14 mouse cellular contexts compared by ENCODE assay signal in genomic region chr2:150673929-150674328, GRCm38 (mm10). TPM values are rescaled to one million over a fixed set of nuclear protein-coding genes. Genes with fewer than 3 reads are reported as not detected.
DNase-seq lines count a peak whose midpoint lies in the region; ATAC-seq lines count a peak whose summit lies in the region.
"Had no signal": no experiment of that assay in that cellular context is flagged by ENCODE, and none has a peak within 500 bp of the region (broad histone marks: within the 10 kb centered on the region; RNA-seq: fewer than 3 reads in every experiment).

No protein-coding gene starts in this region.

- no peak overlapping the region for H3K27ac ChIP-seq in midbrain, embryonic 11.5 days (ENCODE audit: low read depth, low read length)
- H3K27ac ChIP-seq in midbrain, embryonic 10.5 days (replicated peaks) = no peak overlapping the region

- H3K4me3 ChIP-seq in midbrain, embryonic 11.5 days (ENCODE audit: low read depth, low read length) = no peak overlapping the region
- no peak overlapping the region for H3K4me3 ChIP-seq in midbrain, embryonic 10.5 days

- H3K9ac ChIP-seq in midbrain, embryonic 11.5 days (ENCODE audit: low read length) = no peak overlapping the region

- ATAC-seq in midbrain, embryonic 11.5 days (ENCODE audit: low FRiP score) = no peak; the same call in 1 of the 2 replicates
- peak; percentile 76 for ATAC-seq in granulocyte monocyte progenitor cell, adult 5-6 weeks (replicated peaks; ENCODE audit: poor library complexity, severe bottlenecking)
- ATAC-seq: inflammation-experienced regulatory T-cells, adult 6 months had no signal

- H3K9me3 ChIP-seq in midbrain, embryonic 11.5 days (ENCODE audit: control insufficient read depth, low read length) = no peaks in the 10 kb centered on the region
- H3K9me3 ChIP-seq in midbrain, embryonic 10.5 days (replicated peaks) = no peaks in the 10 kb centered on the region

- H3K36me3 ChIP-seq in midbrain, embryonic 11.5 days (ENCODE audit: control insufficient read depth, insufficient read depth, low read length) = no peaks in the 10 kb centered on the region
- H3K36me3 ChIP-seq in midbrain, embryonic 10.5 days = no peaks in the 10 kb centered on the region

- peak; percentile 68 for DNase-seq in midbrain, embryonic 11.5 days (ENCODE audit: low spot score, missing footprints)
- no peak for DNase-seq in midbrain, embryonic 10.5 days (ENCODE audit: low spot score)
- peak; percentile 52 to 67 for DNase-seq in lung, postnatal 4 days
- DNase-seq in spleen, postnatal 4 days (ENCODE audit: low spot score in 2 of 2) = peak; percentile 55 to 71
- no peak for DNase-seq in ovary, postnatal 36 days (ENCODE audit: low spot score)
- no peak for DNase-seq in kidney, adult 11 months
- DNase-seq: adrenal gland, adult 8-10 months; cerebellum, postnatal 14 days; right cerebral cortex, postnatal 25 days; thymus, adult 2 months had no signal

- 89% methylated on average over 11 of the region's 11 CpGs for WGBS in midbrain, embryonic 11.5 days
- 87% methylated on average over 11 of the region's 11 CpGs for WGBS in midbrain, embryonic 10.5 days

- H3K4me2 ChIP-seq in midbrain, embryonic 11.5 days = no peak overlapping the region

- H3K4me1 ChIP-seq in midbrain, embryonic 11.5 days (ENCODE audit: control insufficient read depth, insufficient read depth, low read length) = no peaks in the 10 kb centered on the region
- peaks cover 3% of the 10 kb centered on the region; the same call in 1 of the 2 replicates for H3K4me1 ChIP-seq in midbrain, embryonic 10.5 days

- no peaks in the 10 kb centered on the region; the same call in 1 of the 2 replicates for H3K27me3 ChIP-seq in midbrain, embryonic 11.5 days (ENCODE audit: control insufficient read depth, insufficient read depth, low read length)
- H3K27me3 ChIP-seq in midbrain, embryonic 10.5 days (ENCODE audit: low read depth, poor library complexity, severe bottlenecking) = peaks cover 22% of the 10 kb centered on the region

RNA-seq across cellular contexts. Expression of gene Acss1, which starts 5.6 kb away (rescaled TPM):
- polyA plus RNA-seq in midbrain, embryonic 11.5 days (2014; fragmentation: Nextera tagmentation; extraction: Ambion mirVana) = 20.5 and 21.5 TPM in 2 replicates
- polyA plus RNA-seq in midbrain, embryonic 10.5 days (2016; fragmentation: Nextera tagmentation; extraction: Ambion mirVana) = 9.2 and 20.5 TPM in 2 replicates
- total RNA-seq in granulocyte monocyte progenitor cell, adult 5-6 weeks (2014; fragmentation: Nextera tagmentation) = 13.1 and 14.5 TPM in 2 replicates
- total RNA-seq in granulocyte monocyte progenitor cell, adult 5-6 weeks (2017) = 8.1 and 12.2 TPM in 2 replicates

RNA-seq across cellular contexts. Expression of gene Vsx1, which starts 15.2 kb away (rescaled TPM):
- 0.31 and 0.33 TPM in 2 replicates for polyA plus RNA-seq in midbrain, embryonic 11.5 days (2014; fragmentation: Nextera tagmentation; extraction: Ambion mirVana)
- polyA plus RNA-seq in midbrain, embryonic 10.5 days (2016; fragmentation: Nextera tagmentation; extraction: Ambion mirVana) = 0.19 and 0.56 TPM in 2 replicates
- not detected in 2 replicates for total RNA-seq in granulocyte monocyte progenitor cell, adult 5-6 weeks (2014; fragmentation: Nextera tagmentation)
- total RNA-seq in granulocyte monocyte progenitor cell, adult 5-6 weeks (2017) = not detected in 2 replicates
- total RNA-seq: adrenal gland, adult 8-10 months; gastrocnemius, adult 8-10 months had no signal
- polyA plus RNA-seq: heart, postnatal 0 days; inflammation-experienced regulatory T-cells, adult 6 months; thymus, adult 2 months had no signal

Comparison
In these comparisons a context has a peak if more than half of its experiments do, and no peak if none do; other contexts are left out.
1. DNase-seq: peak in midbrain, embryonic 11.5 days (single experiment), lung, postnatal 4 days (2 of 2) and spleen, postnatal 4 days (2 of 2); none in midbrain, embryonic 10.5 days (single experiment), ovary, postnatal 36 days (single experiment) and kidney, adult 11 months (single experiment).